Mouse (Mus musculus) cerebellum, postnatal 36 days (tissue): ENCODE data around the gene Crybb3.
"Not testable (repeated sequence)": the region's sequence is repeated elsewhere in the genome, so short reads cannot be mapped to it uniquely, and the experiment has no call there.

Experiments
- DNase-seq, 2 experiments: peaks; one replicate each; pipeline ENCODE4 v3.0.0; 2021 to 2022; ENCODE audit warnings: mixed read lengths in 2 of 2

Gene Crybb3

GRCm38 (mm10) chr5:113081439-113081838 is at the start of gene Crybb3:
Crybb3 (minus strand) TSS chr5:113081584.
- peak; percentile 91 to 92 for DNase-seq

- DNase-seq = no peak
Measured at GRCm38 (mm10) chr5:113128426-113128825, 47.0 kb upstream of the Crybb3 start.

GRCm38 (mm10) chr5:113126476-113126875 is 45.1 kb upstream of the Crybb3 start:
- DNase-seq = no peak

GRCm38 (mm10) chr5:113123693-113124092 is 42.3 kb upstream of the Crybb3 start:
- DNase-seq = no peak

GRCm38 (mm10) chr5:113122326-113123054 is 41.1 kb upstream of the Crybb3 start:
- no peak for DNase-seq

GRCm38 (mm10) chr5:113121591-113121875 is 40.1 kb upstream of the Crybb3 start:
- no peak for DNase-seq

- DNase-seq = no peak
Measured at GRCm38 (mm10) chr5:113120741-113121590, 39.6 kb upstream of the Crybb3 start.

GRCm38 (mm10) chr5:113119861-113120465 is 38.6 kb upstream of the Crybb3 start:
- DNase-seq = no peak

GRCm38 (mm10) chr5:113119291-113119690 is 37.9 kb upstream of the Crybb3 start:
- DNase-seq = no peak

GRCm38 (mm10) chr5:113118695-113119094 is 37.3 kb upstream of the Crybb3 start:
- DNase-seq = no peak

- no peak for DNase-seq
Measured at GRCm38 (mm10) chr5:113117361-113117760, 36.0 kb upstream of the Crybb3 start.

GRCm38 (mm10) chr5:113115896-113116295 is 34.5 kb upstream of the Crybb3 start:
- no peak for DNase-seq

- DNase-seq = no peak
Measured at GRCm38 (mm10) chr5:113114264-113115225, 33.2 kb upstream of the Crybb3 start.

GRCm38 (mm10) chr5:113113120-113113519 is 31.7 kb upstream of the Crybb3 start:
- no peak for DNase-seq

GRCm38 (mm10) chr5:113111336-113111735 is 30.0 kb upstream of the Crybb3 start:
- DNase-seq = no peak

- no peak for DNase-seq
Measured at GRCm38 (mm10) chr5:113110929-113111328, 29.5 kb upstream of the Crybb3 start.

- not testable (repeated sequence) for DNase-seq
Measured at GRCm38 (mm10) chr5:113109651-113110050, 28.3 kb upstream of the Crybb3 start.

GRCm38 (mm10) chr5:113108165-113108764 is 26.9 kb upstream of the Crybb3 start:
- no peak for DNase-seq

- no peak for DNase-seq
Measured at GRCm38 (mm10) chr5:113107709-113108108, 26.3 kb upstream of the Crybb3 start.

GRCm38 (mm10) chr5:113106594-113106993 is 25.2 kb upstream of the Crybb3 start:
- no peak for DNase-seq

GRCm38 (mm10) chr5:113105481-113105880 is 24.1 kb upstream of the Crybb3 start:
- DNase-seq = peak in 1 of 2 experiments; percentile 19

- DNase-seq = no peak
Measured at GRCm38 (mm10) chr5:113105035-113105434, 23.7 kb upstream of the Crybb3 start.
